Mouse (Mus musculus) brain, embryonic 14.5 days (tissue): ENCODE data around the gene Mgat4e.

ENCODE experiments used
- CTCF ChIP-seq: fragments of 200-500 bp; IDR thresholded peaks from 2 replicates; pipeline ENCODE4 v1.5.1; 2012; ENCODE audit warnings: inconsistent platforms, mild to moderate bottlenecking, moderate library complexity, borderline replicate concordance; ENCODE audit not compliant: insufficient read depth, insufficient read length; ENCODE audit errors: extremely low read depth
- POLR2A ChIP-seq: fragments of 200-500 bp; IDR thresholded peaks from 2 replicates; pipeline ENCODE4 v1.6.1; 2012; ENCODE audit warnings: mild to moderate bottlenecking, inconsistent platforms, borderline replicate concordance; ENCODE audit not compliant: poor library complexity, insufficient read depth, insufficient read length, severe bottlenecking; ENCODE audit errors: extremely low read depth

DNA sequence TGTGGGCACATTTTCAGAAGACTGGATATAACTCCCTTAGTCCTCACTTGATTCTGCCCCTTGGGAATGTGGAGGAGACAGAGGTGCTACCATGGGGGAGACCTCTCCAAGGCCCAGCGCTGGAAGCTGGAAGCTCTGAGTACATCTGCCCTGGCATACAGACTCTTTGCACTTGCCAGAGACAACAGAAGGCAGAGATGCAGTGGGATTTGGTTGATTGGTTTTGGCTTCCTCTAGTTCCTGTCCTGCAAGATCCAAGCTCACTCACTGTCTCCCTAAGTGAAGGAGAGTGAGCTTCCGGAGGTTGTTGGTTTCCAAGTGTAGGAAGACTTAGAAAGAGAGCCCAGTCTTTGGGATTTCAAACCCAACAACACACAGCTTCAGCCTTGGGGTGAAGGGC is 33.6 kb downstream of the Mgat4e start:
- TF ChIP-seq POLR2A (no peak), CTCF (no peak)
